Mouse (Mus musculus) left cerebral cortex, postnatal 14 days (tissue): ENCODE measurements at regions not wholly inside any gene's neighbourhood (a gene's known extent, or its start where the extent isn't known, plus 50 kb on each side); places are given as distances from the start of the nearest gene placed in this dataset.

Source experiments
- DNase-seq, 2 experiments: peaks; one replicate each; pipeline ENCODE4 v3.0.0; 2021 to 2022; ENCODE audit warnings: low spot score in 2 of 2, mixed read lengths in 1 of 2
- intact Hi-C: fragments of 180-260 bp; cut with DNase I; formaldehyde crosslinking; loops from one replicate; pipeline ENCODE4 v1.15.1; 2025

DNA sequence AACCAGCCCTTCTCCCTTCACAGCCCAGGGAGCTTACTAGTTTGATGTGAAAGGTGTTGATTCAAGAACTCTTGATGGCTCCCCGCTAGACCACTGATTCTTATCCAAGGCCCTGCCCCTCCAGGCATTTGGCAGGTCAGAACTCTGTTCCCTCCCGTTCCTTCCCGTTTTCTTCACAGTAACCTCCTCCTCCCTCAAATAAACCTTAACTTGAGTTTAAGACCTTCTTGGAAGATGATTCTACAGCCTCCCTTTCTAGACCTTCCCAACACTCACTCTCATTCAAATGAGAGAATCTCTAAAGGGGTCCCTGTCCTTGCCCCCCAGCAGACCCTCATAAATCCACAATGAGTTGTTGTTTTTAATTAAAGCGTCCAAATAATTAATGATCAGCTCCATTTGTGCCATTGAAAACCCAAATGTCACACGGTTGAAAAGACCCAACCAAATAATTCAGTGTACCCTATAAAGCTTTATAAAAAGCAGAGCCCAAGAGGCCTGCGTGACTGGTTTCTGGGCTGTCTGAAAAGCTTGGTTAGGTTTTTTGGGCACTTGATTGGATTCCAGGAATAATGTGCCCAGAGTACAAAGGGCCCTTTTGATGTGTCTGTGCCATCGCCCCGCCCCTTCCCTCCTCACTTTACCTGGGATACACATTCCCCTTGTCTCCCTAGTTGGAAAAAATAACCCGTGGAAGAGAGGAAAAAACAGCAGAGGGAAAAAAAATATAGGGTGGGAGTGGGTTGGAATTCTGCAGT is 532.7 kb downstream of the Tns1 start:
- DNase-seq: no peak
- intact Hi-C loops: no loop called here

DNA sequence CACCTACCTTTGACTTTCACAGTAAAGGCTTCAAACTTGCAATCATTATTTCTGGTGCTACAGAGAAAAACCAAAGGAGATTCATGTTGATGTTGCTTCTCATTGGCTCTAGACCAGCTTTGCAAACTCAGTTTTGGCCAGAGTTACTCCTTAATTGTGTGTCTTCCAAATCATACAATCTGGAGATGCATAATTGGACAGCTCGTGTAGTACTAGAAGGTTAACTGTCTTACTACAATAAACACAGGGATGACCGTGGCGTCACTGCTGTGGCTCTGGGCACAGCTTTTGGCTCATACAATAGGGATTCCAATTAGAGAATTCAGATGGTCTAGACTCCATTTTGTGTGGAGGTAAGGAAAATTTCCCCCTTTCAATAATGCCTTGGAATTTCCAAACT is 544.6 kb downstream of the Tns1 start:
- intact Hi-C loops: no loop called here
- no peak for DNase-seq

DNA sequence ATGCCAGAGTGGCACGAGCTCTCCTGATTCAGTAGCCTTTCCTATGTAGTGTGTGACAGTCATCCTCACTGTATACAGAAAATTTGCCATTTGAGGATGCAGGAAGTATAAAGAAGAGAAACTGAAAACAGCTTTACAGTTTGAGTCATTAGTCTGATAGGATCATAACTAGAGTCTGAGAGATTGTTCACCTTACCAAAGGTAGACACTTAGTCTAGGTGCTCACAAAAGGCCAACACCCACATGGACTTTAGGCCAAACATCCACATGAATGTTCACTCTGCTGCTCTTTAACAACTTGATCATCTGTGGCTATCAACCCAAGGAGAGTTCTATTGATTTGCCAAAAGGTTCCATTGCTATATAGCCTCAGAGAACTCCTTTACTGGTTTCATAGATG is 547.2 kb downstream of the Tns1 start:
- DNase-seq: no peak
- intact Hi-C loops: no loop called here

- DNase-seq: no peak
- intact Hi-C loops: no loop called here
Observed at GRCm38 (mm10) chr1:73575694-73576093, 548.6 kb downstream of the Tns1 start.

DNA sequence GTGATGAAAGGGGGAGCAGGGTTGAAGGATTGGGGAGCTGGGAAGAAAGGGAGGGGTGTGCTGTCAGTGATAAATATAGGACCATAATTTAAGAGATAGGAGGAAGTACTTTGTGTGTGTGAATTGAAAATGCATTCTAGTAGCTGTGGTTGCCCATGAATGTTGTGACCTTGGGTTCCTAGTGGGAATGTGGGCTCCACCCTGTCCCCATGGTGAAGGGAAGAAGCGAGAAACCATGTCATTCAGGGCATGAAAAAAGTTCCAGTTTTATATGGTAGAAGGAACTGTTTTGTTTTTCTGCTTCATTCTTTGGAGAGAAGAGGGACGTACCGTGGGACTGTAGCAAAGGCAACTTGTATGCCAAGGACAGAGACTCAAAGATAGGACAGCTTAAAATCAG is 553.3 kb downstream of the Tns1 start:
- no peak for DNase-seq
- intact Hi-C loops: no loop called here

GRCm38 (mm10) chr1:73566770-73567169 is 551.1 kb upstream of the Tnp1 start:
- no peak for DNase-seq
- intact Hi-C loops: no loop called here

DNA sequence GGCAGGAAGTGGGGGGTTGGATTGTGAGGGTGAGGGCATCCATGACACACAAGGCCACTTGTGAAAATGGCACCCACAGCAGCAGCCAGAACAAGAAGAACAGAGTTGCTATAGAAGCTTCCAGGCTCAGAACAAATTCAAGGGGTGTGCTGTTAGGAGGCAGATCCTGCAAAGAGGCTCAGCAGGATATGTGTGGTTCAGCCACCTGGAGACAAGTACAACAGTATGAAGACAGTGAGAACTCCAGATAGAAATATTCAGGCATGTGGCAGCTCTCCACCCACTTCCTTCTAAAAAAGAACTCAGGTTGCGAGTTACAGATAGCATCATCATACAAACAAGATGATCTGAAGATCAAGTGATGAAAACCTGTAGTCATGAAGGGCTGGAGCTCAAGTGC is 544.9 kb upstream of the Tnp1 start:
- DNase-seq: peak in 1 of 2 experiments; percentile 6
- intact Hi-C loops: no loop called here

GRCm38 (mm10) chr1:73547877-73548276 is 532.2 kb upstream of the Tnp1 start:
- DNase-seq: peak in 1 of 2 experiments; percentile 46
- intact Hi-C loops: no loop called here

- no peak for DNase-seq
- intact Hi-C loops: no loop called here
Observed at GRCm38 (mm10) chr1:73545401-73545800, 529.7 kb upstream of the Tnp1 start.

DNA sequence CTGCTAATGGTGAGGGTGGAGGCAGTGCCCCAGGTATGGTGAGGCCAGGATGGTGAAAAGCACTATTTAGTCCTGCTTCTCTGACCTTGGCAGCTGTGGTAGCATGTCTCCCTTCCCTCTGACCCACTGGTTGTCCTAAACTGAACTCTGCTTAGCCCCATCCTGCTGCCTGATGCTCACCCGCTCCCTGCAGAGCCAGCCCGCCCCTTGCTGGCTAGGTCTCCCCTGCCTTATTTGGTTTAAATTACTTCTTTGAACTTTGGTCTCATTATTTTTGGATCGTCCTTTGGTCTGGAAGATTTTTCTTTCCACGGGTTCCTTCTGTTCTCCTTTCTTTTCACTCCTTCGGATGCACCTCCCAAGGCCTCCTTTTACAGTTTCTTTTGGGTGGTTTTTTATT is 525.7 kb upstream of the Tnp1 start:
- intact Hi-C loops: no loop called here
- no peak for DNase-seq

DNA sequence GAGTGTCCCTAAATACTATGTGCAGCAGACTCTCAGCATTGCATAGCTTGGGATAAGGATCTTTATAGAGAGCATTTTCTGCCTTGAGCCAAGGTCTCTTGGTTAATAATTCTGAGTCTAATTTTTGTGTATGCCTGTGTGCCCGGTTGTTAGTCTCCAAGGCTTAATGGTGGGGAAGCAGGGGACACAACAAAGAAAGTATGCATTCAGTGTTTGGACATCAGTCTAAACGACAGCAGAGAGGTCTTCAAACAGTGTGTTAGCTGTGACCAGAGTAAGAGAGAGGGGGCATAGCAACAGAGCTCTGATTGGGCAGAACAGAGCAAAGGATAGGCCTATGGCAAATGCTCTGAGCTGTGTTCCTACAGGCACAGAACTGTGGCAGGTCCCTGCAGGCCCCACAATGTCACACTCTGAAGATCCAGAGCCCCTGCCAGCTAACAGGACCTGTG is 522.7 kb upstream of the Tnp1 start:
- intact Hi-C loops: loop anchor here (10.0 kb wide), 1 partner anchor 664 kb away; the partner anchor contains the start of gene Igfbp5
- DNase-seq: peak; percentile 30 to 60

GRCm38 (mm10) chr1:73535726-73536265 is 520.1 kb upstream of the Tnp1 start:
- intact Hi-C loops: loop anchor here (10.0 kb wide), 1 partner anchor 661 kb away; the partner anchor contains the start of gene Igfbp5
- peak in 1 of 2 experiments; percentile 15 for DNase-seq

DNA sequence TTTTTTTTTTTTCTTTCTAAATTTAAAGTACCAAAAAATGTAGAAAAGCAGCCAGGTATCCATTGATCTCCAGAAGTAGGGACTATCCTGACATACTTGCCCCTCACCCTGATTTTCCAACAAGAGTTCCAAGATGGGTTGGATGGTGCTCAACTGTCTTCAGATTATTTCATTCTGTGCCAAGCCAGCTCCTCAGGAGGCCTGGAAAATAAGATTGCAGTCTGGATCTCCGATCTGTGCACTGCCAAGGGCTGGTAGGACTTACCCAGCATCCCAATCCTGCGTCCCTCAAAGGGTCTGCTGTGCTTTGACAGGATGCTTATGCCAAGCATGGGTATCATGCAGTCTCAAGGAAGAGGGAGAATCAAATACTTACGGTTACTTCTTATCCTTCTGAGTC is 517.8 kb upstream of the Tnp1 start:
- intact Hi-C loops: loop anchor here (10.0 kb wide), 1 partner anchor 659 kb away; the partner anchor contains the start of gene Igfbp5
- no peak for DNase-seq

- intact Hi-C loops: loop anchor here (10.0 kb wide), 1 partner anchor 658 kb away; the partner anchor contains the start of gene Igfbp5
- no peak for DNase-seq
Observed at GRCm38 (mm10) chr1:73532316-73532715, 516.6 kb upstream of the Tnp1 start.

GRCm38 (mm10) chr1:73531831-73532230 is 516.1 kb upstream of the Tnp1 start:
- no peak for DNase-seq
- intact Hi-C loops: loop anchor here (10.0 kb wide), 1 partner anchor 657 kb away; the partner anchor contains the start of gene Igfbp5

GRCm38 (mm10) chr1:73530326-73530725 is 514.6 kb upstream of the Tnp1 start:
- DNase-seq: no peak
- intact Hi-C loops: loop anchor here (10.0 kb wide), 1 partner anchor 656 kb away; the partner anchor contains the start of gene Igfbp5

- intact Hi-C loops: no loop called here
- no peak for DNase-seq
Observed at GRCm38 (mm10) chr1:73528623-73529022, 512.9 kb upstream of the Tnp1 start.

GRCm38 (mm10) chr1:73516441-73516840 is 500.7 kb upstream of the Tnp1 start:
- intact Hi-C loops: no loop called here
- DNase-seq: no peak

DNA sequence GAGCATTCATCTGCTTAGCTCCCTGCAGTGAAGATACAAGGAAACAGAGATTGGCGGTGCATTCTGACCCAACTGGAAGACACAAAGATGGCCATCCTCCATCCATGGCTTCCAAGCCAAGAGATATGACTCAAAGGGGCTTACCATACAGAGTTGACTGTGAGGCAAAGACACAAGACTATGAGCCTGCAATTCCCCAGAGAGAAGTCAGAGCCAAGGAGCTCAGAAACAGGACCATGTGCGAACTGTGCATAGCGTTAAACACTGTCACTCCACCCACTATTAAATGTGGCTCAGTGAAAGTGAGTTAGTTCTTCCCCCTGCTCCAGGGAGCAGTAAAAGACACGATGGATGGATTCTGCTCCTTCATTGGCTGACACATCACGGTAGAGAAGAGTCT is 500.1 kb upstream of the Tnp1 start:
- DNase-seq: no peak

DNA sequence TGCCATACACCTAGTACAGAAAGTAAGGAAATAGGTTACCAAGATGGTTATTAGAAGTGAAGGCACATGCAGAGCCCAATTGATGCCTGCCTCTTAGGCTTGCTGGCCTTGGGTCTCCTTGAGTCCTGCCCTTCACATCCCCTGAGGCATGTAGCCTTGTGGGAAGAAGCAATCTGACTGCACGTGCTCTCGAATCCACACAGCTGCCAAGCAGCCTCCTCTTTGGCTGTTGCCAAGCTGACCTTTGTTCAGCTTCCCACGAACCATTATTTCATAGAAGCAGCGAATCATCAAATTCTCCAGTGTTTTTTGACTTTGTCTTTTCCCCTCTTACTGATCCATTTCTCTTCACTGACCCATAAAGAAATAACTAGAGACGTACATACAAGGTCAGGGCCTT is 498.1 kb upstream of the Tnp1 start:
- intact Hi-C loops: no loop called here
- DNase-seq: no peak

More for the DNA sequence above, 500.1 kb upstream of the Tnp1 start:
- intact Hi-C loops: no loop called here

GRCm38 (mm10) chr1:73512836-73513235 is 497.1 kb upstream of the Tnp1 start:
- no peak for DNase-seq
- intact Hi-C loops: no loop called here
